Mouse (Mus musculus): ENCODE results near the gene Il5ra. TPM values are rescaled to one million over a fixed set of nuclear protein-coding genes. Genes with fewer than 3 reads are reported as not detected.

Gene Il5ra
- under 1 TPM in 1 of 2 experiments, not detected in 1; 0.12 TPM for total RNA-seq (2021)
- long read RNA-seq, experiment 1, result 0 reads
- long read RNA-seq, experiment 2, result 0 reads

- DNase-seq (ENCODE audit: low spot score in 2 of 2), result no peak
Observed at GRCm38 (mm10) chr6:106748887-106749388, at the start of gene Il5ra. TSS of gene Il5ra (minus strand) at chr6:106749037.

GRCm38 (mm10) chr6:106794094-106794814 is 45.4 kb upstream of the Il5ra start:
- no peak for DNase-seq (ENCODE audit: low spot score in 2 of 2)

GRCm38 (mm10) chr6:106793621-106794020 is 44.8 kb upstream of the Il5ra start:
- DNase-seq (ENCODE audit: low spot score in 2 of 2), result no peak

- no peak for DNase-seq (ENCODE audit: low spot score in 2 of 2)
Observed at GRCm38 (mm10) chr6:106793088-106793487, 44.3 kb upstream of the Il5ra start.

- no peak for DNase-seq (ENCODE audit: low spot score in 2 of 2)
Observed at GRCm38 (mm10) chr6:106792486-106792885, 43.6 kb upstream of the Il5ra start.

GRCm38 (mm10) chr6:106791429-106791828 is 42.6 kb upstream of the Il5ra start:
- no peak for DNase-seq (ENCODE audit: low spot score in 2 of 2)

GRCm38 (mm10) chr6:106787138-106787537 is 38.3 kb upstream of the Il5ra start:
- no peak for DNase-seq (ENCODE audit: low spot score in 2 of 2)

GRCm38 (mm10) chr6:106770046-106770445 is 21.2 kb upstream of the Il5ra start:
- no peak for DNase-seq (ENCODE audit: low spot score in 2 of 2)

- DNase-seq (ENCODE audit: low spot score in 2 of 2), result no peak
Observed at GRCm38 (mm10) chr6:106769290-106769866, 20.5 kb upstream of the Il5ra start.

GRCm38 (mm10) chr6:106768640-106769289 is 19.9 kb upstream of the Il5ra start, which contains the start of gene Trnt1:
TSS of gene Trnt1 (plus strand) at chr6:106769120.
- DNase-seq (ENCODE audit: low spot score in 2 of 2), result peak; percentile 93 to 99

- no peak for DNase-seq (ENCODE audit: low spot score in 2 of 2)
Observed at GRCm38 (mm10) chr6:106766774-106767173, 17.9 kb upstream of the Il5ra start.

- DNase-seq (ENCODE audit: low spot score in 2 of 2), result no peak
Observed at GRCm38 (mm10) chr6:106765892-106766291, 17.1 kb upstream of the Il5ra start.

- DNase-seq (ENCODE audit: low spot score in 2 of 2), result no peak
Observed at GRCm38 (mm10) chr6:106761486-106761885, 12.6 kb upstream of the Il5ra start.

- DNase-seq (ENCODE audit: low spot score in 2 of 2), result no peak
Observed at GRCm38 (mm10) chr6:106760473-106761218, 11.8 kb upstream of the Il5ra start.

GRCm38 (mm10) chr6:106758299-106758698 is 9.5 kb upstream of the Il5ra start:
- no peak for DNase-seq (ENCODE audit: low spot score in 2 of 2)

- DNase-seq (ENCODE audit: low spot score in 2 of 2), result no peak
Observed at GRCm38 (mm10) chr6:106750291-106750690, 1.5 kb upstream of the Il5ra start.

- DNase-seq (ENCODE audit: low spot score in 2 of 2), result no peak
Observed at GRCm38 (mm10) chr6:106747804-106748203, 1.0 kb downstream of the Il5ra start.

GRCm38 (mm10) chr6:106747251-106747650 is 1.6 kb downstream of the Il5ra start:
- no peak for DNase-seq (ENCODE audit: low spot score in 2 of 2)

GRCm38 (mm10) chr6:106745673-106746394 is 3.0 kb downstream of the Il5ra start:
- DNase-seq (ENCODE audit: low spot score in 2 of 2), result no peak

GRCm38 (mm10) chr6:106743556-106744233 is 5.1 kb downstream of the Il5ra start:
- DNase-seq (ENCODE audit: low spot score in 2 of 2), result no peak

All from gastrocnemius, postnatal 4 days (tissue).